Mouse (Mus musculus) hindbrain, embryonic 11.5 days (tissue): ENCODE results near the gene Gsg1l. TPM values are rescaled to one million over a fixed set of nuclear protein-coding genes. Genes with fewer than 3 reads are reported as not detected.

Source experiments
- ATAC-seq: fragments of 200-750 bp; cut with Nextera tagmentation; 2 replicates; pipeline ENCODE4 v1.8.0; 2017; ENCODE audit warnings: mild to moderate bottlenecking, moderate TSS enrichment, moderate library complexity; ENCODE audit not compliant: low FRiP score
- DNase-seq: peaks from one replicate; pipeline ENCODE4 v3.0.0-alpha.2; 2015; ENCODE audit warnings: low spot score
- H3K27ac ChIP-seq: fragments of 300-500 bp; sonication (generic); 2 replicates; pipeline ENCODE4 v1.5.1; 2014; ENCODE audit warnings: mild to moderate bottlenecking, low read depth, low read length
- H3K27me3 ChIP-seq: fragments of 300-500 bp; sonication (generic); 2 replicates; pipeline ENCODE4 v1.6.1; 2014; ENCODE audit warnings: mild to moderate bottlenecking, low read length, moderate library complexity, mixed read lengths; ENCODE audit not compliant: control insufficient read depth, insufficient read depth
- H3K36me3 ChIP-seq: fragments of 300-500 bp; sonication (generic); 2 replicates; pipeline ENCODE4 v1.6.1; 2014; ENCODE audit warnings: mild to moderate bottlenecking, low read length, moderate library complexity, mixed read lengths; ENCODE audit not compliant: control insufficient read depth, insufficient read depth
- H3K4me1 ChIP-seq: fragments of 300-500 bp; sonication (generic); replicated peaks from 2 replicates; pipeline ENCODE4 v1.6.1; 2014; ENCODE audit warnings: low read length, mixed read lengths; ENCODE audit not compliant: control insufficient read depth, insufficient read depth
- H3K4me2 ChIP-seq: fragments of 300-500 bp; sonication (generic); replicated peaks from 2 replicates; pipeline ENCODE4 v1.6.1; 2014; ENCODE audit warnings: mild to moderate bottlenecking, low read depth, low read length
- H3K4me3 ChIP-seq: fragments of 300-500 bp; sonication (generic); 2 replicates; pipeline ENCODE4 v1.5.1; 2014; ENCODE audit warnings: low read depth, low read length
- H3K9ac ChIP-seq: fragments of 300-500 bp; sonication (generic); 2 replicates; pipeline ENCODE4 v1.6.1; 2014; ENCODE audit warnings: low read depth, low read length
- H3K9me3 ChIP-seq: fragments of 300-500 bp; sonication (generic); 2 replicates; pipeline ENCODE4 v1.6.1; 2016; ENCODE audit warnings: low read length; ENCODE audit not compliant: control insufficient read depth
- WGBS: fragments of 180-500 bp; shearing (Covaris S2); extraction: QIAGEN DNeasy Blood & Tissue Kit; methylation state at CpG from one replicate; pipeline ENCODE4 v1.1.7; 2014; 5-methylcytosine and 5-hydroxymethylcytosine counted together
- polyA plus RNA-seq: library from polyadenylated mRNA; unstranded; fragments of >200 nt; fragmentation: Nextera tagmentation; extraction: Ambion mirVana; gene quantifications from 2 replicates; pipeline ENCODE4 v1.2.1, GENCODE M21; 2014

The Gsg1l gene
- polyA plus RNA-seq, 1 experiment from 2014 or later, result 2.7 TPM

GRCm38 (mm10) chr7:126008139-126008788 lies 73.9 kb downstream of the Gsg1l start:
- DNase-seq, result no peak
- H3K4me1 ChIP-seq, result peaks cover 4% of the 10 kb centered on the region; the same call in 1 of the 2 replicates

GRCm38 (mm10) chr7:126007132-126007910 lies 74.9 kb downstream of the Gsg1l start:
- ATAC-seq (no peak), DNase-seq (no peak)
- no peaks in the 10 kb centered on the region for H3K27me3 ChIP-seq
- no peak overlapping the region for H3K4me3 ChIP-seq
- no peak overlapping the region for H3K4me2 ChIP-seq
- no peak overlapping the region for H3K9ac ChIP-seq
- no peaks in the 10 kb centered on the region for H3K36me3 ChIP-seq
- no peak overlapping the region for H3K27ac ChIP-seq
- WGBS, result 70% methylated on average over 10 of the region's 10 CpGs
- peaks cover 4% of the 10 kb centered on the region; the same call in 1 of the 2 replicates for H3K4me1 ChIP-seq
- H3K9me3 ChIP-seq, result no peaks in the 10 kb centered on the region

More at GRCm38 (mm10) chr7:126008139-126008788, 73.9 kb downstream of the Gsg1l start:
- Histone ChIP-seq H3K9me3 (no peaks in the 10 kb centered on the region), H3K4me2 (no peak overlapping the region), H3K27me3 (no peaks in the 10 kb centered on the region), H3K4me3 (no peak overlapping the region), H3K27ac (peak overlapping the region; percentile 62), H3K36me3 (no peaks in the 10 kb centered on the region), H3K9ac (no peak overlapping the region)
- 62% methylated on average over 4 of the region's 4 CpGs for WGBS
- ATAC-seq, result peak; percentile 67

GRCm38 (mm10) chr7:126005274-126005673 lies 76.9 kb downstream of the Gsg1l start:
- 52% methylated on average over 5 of the region's 5 CpGs for WGBS
- H3K27me3 ChIP-seq, result no peaks in the 10 kb centered on the region
- no peak overlapping the region for H3K9ac ChIP-seq
- no peaks in the 10 kb centered on the region for H3K36me3 ChIP-seq
- peaks cover 3% of the 10 kb centered on the region; the same call in 1 of the 2 replicates for H3K4me1 ChIP-seq
- no peak for ATAC-seq
- no peak for DNase-seq
- H3K4me2 ChIP-seq, result no peak overlapping the region
- no peaks in the 10 kb centered on the region for H3K9me3 ChIP-seq
- no peak overlapping the region for H3K4me3 ChIP-seq
- no peak overlapping the region for H3K27ac ChIP-seq

GRCm38 (mm10) chr7:126001683-126002082 lies 80.5 kb downstream of the Gsg1l start:
- no peaks in the 10 kb centered on the region for H3K9me3 ChIP-seq
- H3K27ac ChIP-seq, result no peak overlapping the region
- no peak overlapping the region for H3K4me3 ChIP-seq
- no peak for ATAC-seq
- WGBS, result 44% methylated on average over 5 of the region's 5 CpGs
- H3K4me1 ChIP-seq, result no peaks in the 10 kb centered on the region; the same call in 1 of the 2 replicates
- H3K4me2 ChIP-seq, result no peak overlapping the region
- H3K27me3 ChIP-seq, result no peaks in the 10 kb centered on the region
- H3K9ac ChIP-seq, result no peak overlapping the region
- no peak for DNase-seq
- no peaks in the 10 kb centered on the region for H3K36me3 ChIP-seq

GRCm38 (mm10) chr7:125999921-126000320 lies 82.3 kb downstream of the Gsg1l start:
- no peaks in the 10 kb centered on the region for H3K36me3 ChIP-seq
- H3K27ac ChIP-seq, result no peak overlapping the region
- no peaks in the 10 kb centered on the region; the same call in 1 of the 2 replicates for H3K4me1 ChIP-seq
- H3K4me2 ChIP-seq, result no peak overlapping the region
- no peaks in the 10 kb centered on the region for H3K9me3 ChIP-seq
- no peaks in the 10 kb centered on the region for H3K27me3 ChIP-seq
- H3K4me3 ChIP-seq, result no peak overlapping the region
- 98% methylated on average over 3 of the region's 3 CpGs for WGBS
- DNase-seq (no peak), ATAC-seq (no peak)
- H3K9ac ChIP-seq, result no peak overlapping the region

- Histone ChIP-seq H3K36me3 (no peaks in the 10 kb centered on the region), H3K9me3 (no peaks in the 10 kb centered on the region), H3K4me1 (no peaks in the 10 kb centered on the region), H3K4me3 (no peak overlapping the region), H3K27ac (no peak overlapping the region), H3K9ac (no peak overlapping the region), H3K4me2 (no peak overlapping the region), H3K27me3 (no peaks in the 10 kb centered on the region)
- WGBS, result 100% methylated on average over 1 of the region's 1 CpGs
- DNase-seq (no peak), ATAC-seq (no peak)
Measured at GRCm38 (mm10) chr7:125996151-125996550, 86.1 kb downstream of the Gsg1l start.

GRCm38 (mm10) chr7:125992356-125992891 lies 89.8 kb downstream of the Gsg1l start:
- 71% methylated on average over 6 of the region's 6 CpGs for WGBS
- Histone ChIP-seq H3K27me3 (no peaks in the 10 kb centered on the region), H3K4me1 (peaks cover 4% of the 10 kb centered on the region; the same call in 1 of the 2 replicates), H3K9ac (no peak overlapping the region), H3K4me2 (no peak overlapping the region), H3K9me3 (no peaks in the 10 kb centered on the region), H3K27ac (no peak overlapping the region; the same call in 1 of the 2 replicates), H3K36me3 (no peaks in the 10 kb centered on the region), H3K4me3 (no peak overlapping the region)
- ATAC-seq, result no peak
- DNase-seq, result no peak

- ATAC-seq, result peak; percentile 76
- Histone ChIP-seq H3K4me3 (no peak overlapping the region), H3K4me1 (peaks cover 4% of the 10 kb centered on the region), H3K9me3 (no peaks in the 10 kb centered on the region), H3K27ac (0 out of 2 replicates have a peak overlapping the region, but pooled peaks have one; percentile 10), H3K36me3 (no peaks in the 10 kb centered on the region), H3K9ac (no peak overlapping the region), H3K4me2 (no peak overlapping the region), H3K27me3 (no peaks in the 10 kb centered on the region)
- DNase-seq, result no peak
- 33% methylated on average over 2 of the region's 2 CpGs for WGBS
Measured at GRCm38 (mm10) chr7:125991846-125992245, 90.4 kb downstream of the Gsg1l start.
